15 mouse cellular contexts compared by ENCODE assay signal in genomic region chr5:89581143-89581542, GRCm38 (mm10). TPM values are rescaled to one million over a fixed set of nuclear protein-coding genes. Genes with fewer than 3 reads are reported as not detected.
DNase-seq lines count a peak whose midpoint lies in the region; ATAC-seq lines count a peak whose summit lies in the region.
"Had no signal": no experiment of that assay in that cellular context is flagged by ENCODE, and none has a peak within 500 bp of the region (broad histone marks: within the 10 kb centered on the region; RNA-seq: fewer than 3 reads in every experiment).

No protein-coding gene starts in this region.

- no peaks in the 10 kb centered on the region for H3K9me3 ChIP-seq in forebrain, embryonic 14.5 days (replicated peaks; ENCODE audit: control insufficient read depth, low read length)
- no peaks in the 10 kb centered on the region for H3K9me3 ChIP-seq in forebrain, embryonic 15.5 days
- no peaks in the 10 kb centered on the region for H3K9me3 ChIP-seq in midbrain, embryonic 12.5 days
- no peaks in the 10 kb centered on the region for H3K9me3 ChIP-seq in midbrain, embryonic 10.5 days (replicated peaks)
- H3K9me3 ChIP-seq in neural tube, embryonic 15.5 days (replicated peaks): no peaks in the 10 kb centered on the region
- H3K9me3 ChIP-seq: heart, embryonic 15.5 days; limb, embryonic 15.5 days; lung, embryonic 15.5 days had no signal

- peak; percentile 22 for DNase-seq in forebrain, embryonic 14.5 days (ENCODE audit: low spot score)
- no peak for DNase-seq in midbrain, embryonic 10.5 days (ENCODE audit: low spot score)
- peak; percentile 36 to 59 for DNase-seq in cerebellum, postnatal 14 days
- DNase-seq in kidney, postnatal 36 days: no peak
- no peak for DNase-seq in spleen, adult 12 weeks (ENCODE audit: low spot score)
- DNase-seq: gastrocnemius, postnatal 36 days; kidney, postnatal 4 days had no signal

- H3K4me1 ChIP-seq in forebrain, embryonic 14.5 days (ENCODE audit: control insufficient read depth, insufficient read depth, low read length): no peaks in the 10 kb centered on the region
- H3K4me1 ChIP-seq in forebrain, embryonic 15.5 days: no peaks in the 10 kb centered on the region
- no peaks in the 10 kb centered on the region for H3K4me1 ChIP-seq in midbrain, embryonic 12.5 days
- H3K4me1 ChIP-seq in midbrain, embryonic 10.5 days: no peaks in the 10 kb centered on the region
- H3K4me1 ChIP-seq in neural tube, embryonic 15.5 days: peaks cover 8% of the 10 kb centered on the region
- H3K4me1 ChIP-seq: heart, embryonic 15.5 days; limb, embryonic 15.5 days; lung, embryonic 15.5 days had no signal

- no peak overlapping the region for H3K4me2 ChIP-seq in forebrain, embryonic 14.5 days (ENCODE audit: low read length)
- no peak overlapping the region for H3K4me2 ChIP-seq in forebrain, embryonic 15.5 days (replicated peaks)
- no peak overlapping the region for H3K4me2 ChIP-seq in midbrain, embryonic 12.5 days (replicated peaks)
- H3K4me2 ChIP-seq in neural tube, embryonic 15.5 days: no peak overlapping the region
- H3K4me2 ChIP-seq: heart, embryonic 15.5 days; limb, embryonic 15.5 days; lung, embryonic 15.5 days had no signal

- no peaks in the 10 kb centered on the region for H3K36me3 ChIP-seq in forebrain, embryonic 14.5 days (ENCODE audit: control insufficient read depth, insufficient read depth, low read length)
- no peaks in the 10 kb centered on the region for H3K36me3 ChIP-seq in forebrain, embryonic 15.5 days
- H3K36me3 ChIP-seq in midbrain, embryonic 12.5 days: no peaks in the 10 kb centered on the region
- no peaks in the 10 kb centered on the region for H3K36me3 ChIP-seq in midbrain, embryonic 10.5 days
- no peaks in the 10 kb centered on the region for H3K36me3 ChIP-seq in neural tube, embryonic 15.5 days
- H3K36me3 ChIP-seq: heart, embryonic 15.5 days; limb, embryonic 15.5 days; lung, embryonic 15.5 days had no signal

- ATAC-seq in forebrain, embryonic 14.5 days: no peak
- ATAC-seq in forebrain, embryonic 15.5 days (replicated peaks): no peak
- ATAC-seq in midbrain, embryonic 12.5 days (ENCODE audit: low FRiP score, low read depth): peak; percentile 42; the same call in 1 of the 2 replicates
- ATAC-seq in neural tube, embryonic 15.5 days (ENCODE audit: low FRiP score): peak; percentile 77
- ATAC-seq: intestine, embryonic 16.5 days had no signal

- H3K27me3 ChIP-seq in forebrain, embryonic 14.5 days (replicated peaks; ENCODE audit: control insufficient read depth, insufficient read depth, low read length): no peaks in the 10 kb centered on the region
- H3K27me3 ChIP-seq in forebrain, embryonic 15.5 days: no peaks in the 10 kb centered on the region
- H3K27me3 ChIP-seq in midbrain, embryonic 12.5 days: no peaks in the 10 kb centered on the region
- H3K27me3 ChIP-seq in midbrain, embryonic 10.5 days (ENCODE audit: low read depth, poor library complexity, severe bottlenecking): no peaks in the 10 kb centered on the region
- no peaks in the 10 kb centered on the region for H3K27me3 ChIP-seq in neural tube, embryonic 15.5 days (replicated peaks)
- H3K27me3 ChIP-seq: heart, embryonic 15.5 days; limb, embryonic 15.5 days; lung, embryonic 15.5 days had no signal

- no peak overlapping the region for H3K27ac ChIP-seq in forebrain, embryonic 14.5 days (ENCODE audit: low read depth, low read length)
- H3K27ac ChIP-seq in forebrain, embryonic 15.5 days (replicated peaks): no peak overlapping the region
- H3K27ac ChIP-seq in midbrain, embryonic 12.5 days (replicated peaks): no peak overlapping the region
- H3K27ac ChIP-seq in midbrain, embryonic 10.5 days (replicated peaks): no peak overlapping the region
- no peak overlapping the region for H3K27ac ChIP-seq in neural tube, embryonic 15.5 days (replicated peaks)
- H3K27ac ChIP-seq: heart, embryonic 15.5 days; limb, embryonic 15.5 days; lung, embryonic 15.5 days had no signal

- no peak overlapping the region for H3K9ac ChIP-seq in forebrain, embryonic 14.5 days (ENCODE audit: low read length)
- no peak overlapping the region for H3K9ac ChIP-seq in forebrain, embryonic 15.5 days (replicated peaks)
- H3K9ac ChIP-seq in midbrain, embryonic 12.5 days (replicated peaks): no peak overlapping the region
- H3K9ac ChIP-seq in neural tube, embryonic 15.5 days (replicated peaks): no peak overlapping the region
- H3K9ac ChIP-seq: heart, embryonic 15.5 days; limb, embryonic 15.5 days; lung, embryonic 15.5 days had no signal

- 61% methylated on average over 1 of the region's 1 CpGs for WGBS in forebrain, embryonic 14.5 days
- WGBS in forebrain, embryonic 15.5 days: 69% methylated on average over 1 of the region's 1 CpGs
- 44% methylated on average over 1 of the region's 1 CpGs for WGBS in midbrain, embryonic 12.5 days
- WGBS in midbrain, embryonic 10.5 days: 68% methylated on average over 1 of the region's 1 CpGs
- 20% methylated on average over 1 of the region's 1 CpGs for WGBS in neural tube, embryonic 15.5 days

- no peak overlapping the region for H3K4me3 ChIP-seq in forebrain, embryonic 14.5 days (ENCODE audit: low read depth, low read length)
- no peak overlapping the region for H3K4me3 ChIP-seq in forebrain, embryonic 15.5 days
- no peak overlapping the region for H3K4me3 ChIP-seq in midbrain, embryonic 12.5 days
- no peak overlapping the region for H3K4me3 ChIP-seq in midbrain, embryonic 10.5 days
- H3K4me3 ChIP-seq in neural tube, embryonic 15.5 days (replicated peaks): no peak overlapping the region
- H3K4me3 ChIP-seq: heart, embryonic 15.5 days; limb, embryonic 15.5 days; lung, embryonic 15.5 days had no signal

RNA-seq across cellular contexts. Expression of gene Npffr2, which starts 53.9 kb away (rescaled TPM):
- polyA plus RNA-seq in forebrain, embryonic 14.5 days (2014; fragmentation: Nextera tagmentation; extraction: Ambion mirVana): 0.10 TPM in 1 of 2 replicates, not detected in the other
- not detected in 2 replicates for polyA plus RNA-seq in forebrain, embryonic 15.5 days (2015; fragmentation: Nextera tagmentation; extraction: Ambion mirVana)
- polyA plus RNA-seq in midbrain, embryonic 12.5 days (2016; fragmentation: Nextera tagmentation; extraction: Ambion mirVana): 0.14 TPM in 1 of 2 replicates, not detected in the other
- 0.10 TPM in 1 of 2 replicates, not detected in the other for polyA plus RNA-seq in midbrain, embryonic 10.5 days (2016; fragmentation: Nextera tagmentation; extraction: Ambion mirVana)
- polyA plus RNA-seq in neural tube, embryonic 15.5 days (2015; fragmentation: Nextera tagmentation; extraction: Ambion mirVana): 0.42 and 0.69 TPM in 2 replicates
- polyA plus RNA-seq: C2C12; heart, embryonic 15.5 days; intestine, embryonic 16.5 days; limb, embryonic 15.5 days; lung, embryonic 15.5 days had no signal

Comparison
In these comparisons a context has a peak if more than half of its experiments do, and no peak if none do; other contexts are left out.
1. ATAC-seq: peak in midbrain, embryonic 12.5 days (single experiment) and neural tube, embryonic 15.5 days (single experiment); none in forebrain, embryonic 14.5 days (single experiment) and forebrain, embryonic 15.5 days (single experiment).
2. DNase-seq: peak in forebrain, embryonic 14.5 days (single experiment) and cerebellum, postnatal 14 days (2 of 2); none in midbrain, embryonic 10.5 days (single experiment), kidney, postnatal 36 days (0 of 2) and spleen, adult 12 weeks (single experiment).